In the genomic region with DNA sequence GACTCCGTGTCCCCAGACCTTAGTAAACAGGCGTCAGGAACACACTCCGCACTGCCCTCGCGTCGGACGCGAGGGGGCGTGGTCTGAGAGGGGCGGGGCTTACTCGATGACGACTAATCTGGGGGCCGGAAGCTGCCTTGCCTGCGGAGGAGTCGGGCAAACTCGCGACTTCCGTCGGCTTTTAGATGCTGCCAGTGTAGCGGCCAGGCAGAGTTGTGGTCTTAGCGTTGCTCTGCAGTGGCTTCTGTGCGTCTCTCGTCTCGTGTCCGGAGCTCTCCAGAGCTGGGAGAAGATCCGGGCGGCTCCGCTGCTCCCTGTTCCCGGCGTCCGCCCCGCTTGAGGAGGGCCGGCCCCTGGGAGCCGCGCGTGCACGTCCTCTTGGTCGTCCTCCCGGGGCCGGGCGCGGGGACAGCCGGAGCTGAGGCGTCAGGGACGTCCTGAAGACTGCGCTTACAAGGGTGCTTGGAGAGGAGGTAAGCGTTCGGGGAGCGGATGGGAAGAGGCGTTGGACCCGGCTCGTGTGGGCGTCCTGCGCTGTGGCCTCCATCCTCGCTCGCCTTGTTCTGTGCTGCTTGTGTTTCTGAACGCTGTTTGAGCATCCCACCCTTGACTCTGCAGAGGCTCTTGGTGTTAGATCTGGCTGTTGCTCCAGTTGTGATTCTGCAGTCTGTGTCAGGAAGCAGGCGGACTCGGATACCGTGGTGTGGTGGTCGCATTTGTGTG, we compare ENCODE assay signal across 7 mouse cellular contexts. TPM values are rescaled to one million over a fixed set of nuclear protein-coding genes. Genes with fewer than 3 reads are reported as not detected.
DNase-seq lines count a peak whose midpoint lies in the region; ATAC-seq lines count a peak whose summit lies in the region.

A gene (plus strand): TSS at position 181 of the 723 bp plus-strand sequence.

- ATAC-seq in intestine, embryonic 15.5 days, result peak; percentile 100

- H3K9me3 ChIP-seq in intestine, embryonic 15.5 days, result no peaks in the 10 kb centered on the region
- no peaks in the 10 kb centered on the region for H3K9me3 ChIP-seq in midbrain, embryonic 10.5 days (replicated peaks)

- peak within 1 kb of the TSS; percentile 89 for H3K9ac ChIP-seq in intestine, embryonic 15.5 days

- no peaks in the 10 kb centered on the region for H3K27me3 ChIP-seq in intestine, embryonic 15.5 days (replicated peaks)
- no peaks in the 10 kb centered on the region for H3K27me3 ChIP-seq in midbrain, embryonic 10.5 days (ENCODE audit: low read depth, poor library complexity, severe bottlenecking)

- peak; percentile 98 for DNase-seq in adrenal gland, adult 2 months
- peak; percentile 97 for DNase-seq in embryo, embryonic 11.5 days (ENCODE audit: low read depth, low spot score)
- peak; percentile 94 to 96 for DNase-seq in gastrocnemius, postnatal 36 days
- peak; percentile 92 to 96 for DNase-seq in left cerebral cortex, postnatal 25 days (ENCODE audit: low spot score in 2 of 2)
- DNase-seq in midbrain, embryonic 10.5 days (ENCODE audit: low spot score), result peak; percentile 96
- peak; percentile 97 for DNase-seq in right cerebral cortex, postnatal 4 days

- intact Hi-C loops in gastrocnemius, postnatal 36 days (cut with DNase I), result no loop called here
- intact Hi-C loops in left cerebral cortex, postnatal 25 days (cut with DNase I), result no loop called here

- no peaks in the 10 kb centered on the region for H3K36me3 ChIP-seq in intestine, embryonic 15.5 days
- H3K36me3 ChIP-seq in midbrain, embryonic 10.5 days, result no peaks in the 10 kb centered on the region

- peaks cover 2% of the 10 kb centered on the region; the same call in 1 of the 2 replicates for H3K4me1 ChIP-seq in intestine, embryonic 15.5 days (replicated peaks)
- peaks cover 19% of the 10 kb centered on the region for H3K4me1 ChIP-seq in midbrain, embryonic 10.5 days

- WGBS in intestine, embryonic 15.5 days, result under 1% methylated on average over 61 of the region's 61 CpGs
- under 1% methylated on average over 60 of the region's 61 CpGs for WGBS in midbrain, embryonic 10.5 days

- H3K4me2 ChIP-seq in intestine, embryonic 15.5 days (replicated peaks), result peak within 1 kb of the TSS; percentile 66

- H3K27ac ChIP-seq in intestine, embryonic 15.5 days, result peak within 1 kb of the TSS; percentile 83
- peak within 1 kb of the TSS; percentile 91 for H3K27ac ChIP-seq in midbrain, embryonic 10.5 days (replicated peaks)

- H3K4me3 ChIP-seq in intestine, embryonic 15.5 days (replicated peaks), result peak within 1 kb of the TSS; percentile 97
- H3K4me3 ChIP-seq in midbrain, embryonic 10.5 days, result peak within 1 kb of the TSS; percentile 99

RNA-seq across cellular contexts. Expression of the gene that starts here (rescaled TPM):
- 10 to 100 TPM; 27.5 to 32.2 TPM for total RNA-seq in adrenal gland, adult 2 months (2021)
- 8.0 and 10.5 TPM in 2 replicates for polyA plus RNA-seq in adrenal gland, adult 2 months (2012; rRNA removed)
- total RNA-seq in gastrocnemius, postnatal 36 days (2021), result 10 to 100 TPM; 12.2 to 15.9 TPM
- polyA plus RNA-seq in intestine, embryonic 15.5 days (2015; fragmentation: Nextera tagmentation; extraction: Ambion mirVana), result 26.8 and 27.3 TPM in 2 replicates
- total RNA-seq in left cerebral cortex, postnatal 25 days (2021), result 10 to 100 TPM; 53.2 to 58.2 TPM
- polyA plus RNA-seq in midbrain, embryonic 10.5 days (2016; fragmentation: Nextera tagmentation; extraction: Ambion mirVana), result 32.8 and 36.2 TPM in 2 replicates

Comparison
In these comparisons a context has a peak if more than half of its experiments do, and no peak if none do; other contexts are left out.
1. Peak in every context shown above with its lines: DNase-seq, ATAC-seq, H3K4me3 ChIP-seq and H3K27ac ChIP-seq.